9 mouse cellular contexts compared by ENCODE assay signal in genomic region chr3:92081285-92081931, GRCm38 (mm10). TPM values are rescaled to one million over a fixed set of nuclear protein-coding genes. Genes with fewer than 3 reads are reported as not detected.
DNase-seq lines count a peak whose midpoint lies in the region; ATAC-seq and TF ChIP-seq lines count a peak whose summit lies in the region.
"Had no signal": no experiment of that assay in that cellular context is flagged by ENCODE, and none has a peak within 500 bp of the region (broad histone marks: within the 10 kb centered on the region; RNA-seq: fewer than 3 reads in every experiment).

No protein-coding gene starts in this region.

- peak overlapping the region; percentile 83 for H3K4me3 ChIP-seq in E14TG2a.4 (replicated peaks; ENCODE audit: low read length)
- H3K4me3 ChIP-seq in bone marrow macrophage, adult 2 months (ENCODE audit: insufficient read depth, low read length) = peak overlapping the region; percentile 65
- H3K4me3 ChIP-seq in forebrain, embryonic 14.5 days (ENCODE audit: low read depth, low read length) = peak overlapping the region; percentile 63
- H3K4me3 ChIP-seq in lung, embryonic 16.5 days (ENCODE audit: low read length) = peak overlapping the region; percentile 72

- peak overlapping the region; percentile 69 for H3K9ac ChIP-seq in forebrain, embryonic 14.5 days (ENCODE audit: low read length)
- peak overlapping the region; percentile 62 for H3K9ac ChIP-seq in lung, embryonic 16.5 days (ENCODE audit: low read length)

- DNase-seq in forebrain, embryonic 14.5 days (ENCODE audit: low spot score) = peak; percentile 50
- peak; percentile 42 for DNase-seq in heart, postnatal 4 days
- peak; percentile 47 to 69 for DNase-seq in layer of hippocampus, postnatal 10 days (ENCODE audit: low spot score in 2 of 2)
- peak; percentile 31 for DNase-seq in ovary, postnatal 10 days (ENCODE audit: low spot score)
- peak; percentile 21 to 62 for DNase-seq in urinary bladder, postnatal 4 days (ENCODE audit: low spot score in 2 of 2)

- peak overlapping the region; percentile 94 for H3K4me2 ChIP-seq in forebrain, embryonic 14.5 days (ENCODE audit: low read length)
- H3K4me2 ChIP-seq in lung, embryonic 16.5 days (ENCODE audit: low read depth, low read length) = peak overlapping the region; percentile 99

- peaks cover 13% of the 10 kb centered on the region for H3K4me1 ChIP-seq in E14TG2a.4 (replicated peaks; ENCODE audit: low read depth, low read length)
- no peaks in the 10 kb centered on the region for H3K4me1 ChIP-seq in bone marrow macrophage, adult 2 months (ENCODE audit: control insufficient read depth, insufficient read depth, low read length)
- peaks cover 2% of the 10 kb centered on the region; the same call in 1 of the 2 replicates for H3K4me1 ChIP-seq in forebrain, embryonic 14.5 days (ENCODE audit: control insufficient read depth, insufficient read depth, low read length)
- H3K4me1 ChIP-seq in lung, embryonic 16.5 days (replicated peaks; ENCODE audit: control insufficient read depth, insufficient read depth, low read length) = peaks cover 3% of the 10 kb centered on the region; the same call in 1 of the 2 replicates

- ATAC-seq in forebrain, embryonic 14.5 days = peak; percentile 74
- peak; percentile 76 for ATAC-seq in lung, embryonic 16.5 days (ENCODE audit: low read depth)

- peaks cover 5% of the 10 kb centered on the region; the same call in 1 of the 2 replicates for H3K9me3 ChIP-seq in E14TG2a.4 (ENCODE audit: low read length)
- H3K9me3 ChIP-seq in forebrain, embryonic 14.5 days (replicated peaks; ENCODE audit: control insufficient read depth, low read length) = no peaks in the 10 kb centered on the region
- no peaks in the 10 kb centered on the region for H3K9me3 ChIP-seq in lung, embryonic 16.5 days (ENCODE audit: control insufficient read depth, low read length)

- no peaks in the 10 kb centered on the region for H3K36me3 ChIP-seq in E14TG2a.4 (ENCODE audit: insufficient read depth, low read length)
- no peaks in the 10 kb centered on the region for H3K36me3 ChIP-seq in forebrain, embryonic 14.5 days (ENCODE audit: control insufficient read depth, insufficient read depth, low read length)
- no peaks in the 10 kb centered on the region for H3K36me3 ChIP-seq in lung, embryonic 16.5 days (ENCODE audit: control insufficient read depth, insufficient read depth, low read length)

- no peak for TF ChIP-seq POLR2A in bone marrow macrophage, adult 2 months (IDR thresholded peaks at IDR 0.05; ENCODE audit: borderline replicate concordance, low read depth, low read length)

- under 1% methylated on average over 45 of the region's 76 CpGs for WGBS in forebrain, embryonic 14.5 days
- WGBS in lung, embryonic 16.5 days = under 1% methylated on average over 60 of the region's 76 CpGs

- TF ChIP-seq CTCF in E14TG2a.4 (conservative IDR thresholded peaks at IDR 0.05; ENCODE audit: low read length) = no peak
- TF ChIP-seq CTCF in bone marrow macrophage, adult 2 months (IDR thresholded peaks at IDR 0.05; ENCODE audit: low read depth, low read length) = no peak

- no peak overlapping the region for H3K27ac ChIP-seq in bone marrow macrophage, adult 2 months (ENCODE audit: insufficient read depth, low read depth, low read length)
- peak overlapping the region; percentile 92 for H3K27ac ChIP-seq in forebrain, embryonic 14.5 days (ENCODE audit: low read depth, low read length)
- H3K27ac ChIP-seq in lung, embryonic 16.5 days (ENCODE audit: low read length) = no peak overlapping the region

- peaks cover 53% of the 10 kb centered on the region for H3K27me3 ChIP-seq in E14TG2a.4 (ENCODE audit: insufficient read depth, low read length)
- H3K27me3 ChIP-seq in forebrain, embryonic 14.5 days (replicated peaks; ENCODE audit: control insufficient read depth, insufficient read depth, low read length) = peaks cover 15% of the 10 kb centered on the region
- H3K27me3 ChIP-seq in lung, embryonic 16.5 days (ENCODE audit: control insufficient read depth, insufficient read depth, low read depth, low read length) = peaks cover 31% of the 10 kb centered on the region

RNA-seq across cellular contexts. Expression of gene Lor, which starts 1.5 kb away (rescaled TPM):
- not detected in 2 replicates for polyA plus RNA-seq in bone marrow macrophage, adult 2 months (2012; ENCODE audit: insufficient read depth, insufficient read length, missing spikeins)
- polyA plus RNA-seq in forebrain, embryonic 14.5 days (2014; fragmentation: Nextera tagmentation; extraction: Ambion mirVana) = 1.3 TPM in 2 replicates
- under 1 TPM in 1 of 2 experiments, not detected in 1; 0.19 TPM for total RNA-seq in heart, postnatal 4 days (2021)
- 1 to 10 TPM; 6.6 to 6.8 TPM for total RNA-seq in layer of hippocampus, postnatal 10 days (2021)
- polyA plus RNA-seq in lung, embryonic 16.5 days (2015; fragmentation: Nextera tagmentation; extraction: Ambion mirVana) = 0.24 and 1.5 TPM in 2 replicates
- total RNA-seq: neutrophil, adult 5-6 weeks had no signal

RNA-seq across cellular contexts. Expression of gene Prr9, which starts 42.3 kb away (rescaled TPM):
- polyA plus RNA-seq in bone marrow macrophage, adult 2 months (2012; ENCODE audit: insufficient read depth, insufficient read length, missing spikeins) = not detected in 2 replicates
- polyA plus RNA-seq in forebrain, embryonic 14.5 days (2014; fragmentation: Nextera tagmentation; extraction: Ambion mirVana) = not detected in 2 replicates
- not detected for total RNA-seq in heart, postnatal 4 days (2021)
- total RNA-seq in layer of hippocampus, postnatal 10 days (2021) = not detected
- not detected in 2 replicates for polyA plus RNA-seq in lung, embryonic 16.5 days (2015; fragmentation: Nextera tagmentation; extraction: Ambion mirVana)
- total RNA-seq: neutrophil, adult 5-6 weeks had no signal
